Mouse (Mus musculus): ENCODE results near the gene Mtmr11. TPM values are rescaled to one million over a fixed set of nuclear protein-coding genes. Genes with fewer than 3 reads are reported as not detected.

Gene Mtmr11
- polyA plus RNA-seq (2014; fragmentation: Illumina TruSeq; extraction: RNeasy Lipid Tissue Mini Kit (QIAGEN cat#74804); ENCODE audit: low read depth, low replicate concordance): 21.7 TPM

GRCm38 (mm10) chr3:96161869-96162840, at the start of gene Mtmr11:
Mtmr11 (plus strand) TSS chr3:96162004.

GRCm38 (mm10) chr3:96172197-96173178, 10.7 kb downstream of the Mtmr11 start, which contains the start of gene Sf3b4:
Sf3b4 (plus strand) TSS chr3:96172332.

GRCm38 (mm10) chr3:96180727-96181477, 19.1 kb downstream of the Mtmr11 start, which contains the start of gene Sv2a:
Sv2a (plus strand) TSS chr3:96181151.

DNA sequence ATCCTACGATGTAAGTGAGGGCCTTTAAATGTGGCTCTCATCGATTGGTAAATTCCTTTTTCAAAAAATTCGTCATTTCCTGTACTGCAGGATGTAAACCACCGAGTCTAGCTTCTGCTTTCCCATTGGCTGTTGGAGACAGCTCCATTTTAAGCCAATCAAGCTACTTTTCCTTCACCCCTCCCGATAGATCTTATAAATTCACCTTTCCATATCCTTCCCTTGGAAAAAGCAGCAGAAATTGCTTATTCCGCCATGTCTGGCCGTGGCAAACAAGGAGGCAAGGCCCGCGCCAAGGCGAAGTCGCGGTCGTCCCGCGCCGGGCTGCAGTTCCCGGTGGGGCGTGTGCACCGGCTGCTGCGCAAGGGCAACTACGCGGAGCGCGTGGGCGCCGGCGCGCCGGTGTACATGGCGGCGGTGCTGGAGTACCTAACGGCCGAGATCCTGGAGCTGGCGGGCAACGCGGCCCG, 57.9 kb downstream of the Mtmr11 start, which contains the start of the genes Bola1 and Hist2h2ab:
TSS of gene Bola1 (minus strand) at position 49 of the 470 bp plus-strand sequence.
TSS of gene Hist2h2ab (plus strand) at position 205 of the 470 bp plus-strand sequence.

GRCm38 (mm10) chr3:96220765-96221639, 59.2 kb downstream of the Mtmr11 start, which contains the start of the genes Hist2h2ac and Hist2h2be:
Hist2h2ac (minus strand) TSS chr3:96220880.
Hist2h2be (plus strand) TSS chr3:96221119.

Other genes starting within 250 kb of the Mtmr11 start
- gene Anp32e, start 232.8 kb upstream of the Mtmr11 start, polyA plus RNA-seq (2014; fragmentation: Illumina TruSeq; extraction: RNeasy Lipid Tissue Mini Kit (QIAGEN cat#74804); ENCODE audit: low read depth, low replicate concordance): 152 TPM
- 3.1 TPM for gene Plekho1, start 166.0 kb upstream of the Mtmr11 start, polyA plus RNA-seq (2014; fragmentation: Illumina TruSeq; extraction: RNeasy Lipid Tissue Mini Kit (QIAGEN cat#74804); ENCODE audit: low read depth, low replicate concordance)
- gene Vps45, start 103.5 kb upstream of the Mtmr11 start, polyA plus RNA-seq (2014; fragmentation: Illumina TruSeq; extraction: RNeasy Lipid Tissue Mini Kit (QIAGEN cat#74804); ENCODE audit: low read depth, low replicate concordance): 54.3 TPM
- 22.0 TPM for gene Otud7b, start 57.5 kb upstream of the Mtmr11 start, polyA plus RNA-seq (2014; fragmentation: Illumina TruSeq; extraction: RNeasy Lipid Tissue Mini Kit (QIAGEN cat#74804); ENCODE audit: low read depth, low replicate concordance)
- 9.6 TPM for gene Sf3b4, start 10.3 kb downstream of the Mtmr11 start, polyA plus RNA-seq (2014; fragmentation: Illumina TruSeq; extraction: RNeasy Lipid Tissue Mini Kit (QIAGEN cat#74804); ENCODE audit: low read depth, low replicate concordance)
- gene Sv2a, start 19.1 kb downstream of the Mtmr11 start, polyA plus RNA-seq (2014; fragmentation: Illumina TruSeq; extraction: RNeasy Lipid Tissue Mini Kit (QIAGEN cat#74804); ENCODE audit: low read depth, low replicate concordance): 5.4 TPM
- 5.1 TPM for gene Bola1, start 57.7 kb downstream of the Mtmr11 start, polyA plus RNA-seq (2014; fragmentation: Illumina TruSeq; extraction: RNeasy Lipid Tissue Mini Kit (QIAGEN cat#74804); ENCODE audit: low read depth, low replicate concordance)
- gene Hist2h2ab, start 57.9 kb downstream of the Mtmr11 start, polyA plus RNA-seq (2014; fragmentation: Illumina TruSeq; extraction: RNeasy Lipid Tissue Mini Kit (QIAGEN cat#74804); ENCODE audit: low read depth, low replicate concordance): not detected
- gene Hist2h2ac, start 58.9 kb downstream of the Mtmr11 start, polyA plus RNA-seq (2014; fragmentation: Illumina TruSeq; extraction: RNeasy Lipid Tissue Mini Kit (QIAGEN cat#74804); ENCODE audit: low read depth, low replicate concordance): not detected
- gene Hist2h2be, start 59.1 kb downstream of the Mtmr11 start, polyA plus RNA-seq (2014; fragmentation: Illumina TruSeq; extraction: RNeasy Lipid Tissue Mini Kit (QIAGEN cat#74804); ENCODE audit: low read depth, low replicate concordance): 15.0 TPM
- 2.3 TPM for gene Hist2h3c2, start 77.1 kb downstream of the Mtmr11 start, polyA plus RNA-seq (2014; fragmentation: Illumina TruSeq; extraction: RNeasy Lipid Tissue Mini Kit (QIAGEN cat#74804); ENCODE audit: low read depth, low replicate concordance)
- not detected for gene Hist2h2aa2, start 78.3 kb downstream of the Mtmr11 start, polyA plus RNA-seq (2014; fragmentation: Illumina TruSeq; extraction: RNeasy Lipid Tissue Mini Kit (QIAGEN cat#74804); ENCODE audit: low read depth, low replicate concordance)
- gene Hist2h2aa1, start 83.5 kb downstream of the Mtmr11 start, polyA plus RNA-seq (2014; fragmentation: Illumina TruSeq; extraction: RNeasy Lipid Tissue Mini Kit (QIAGEN cat#74804); ENCODE audit: low read depth, low replicate concordance): not detected
- gene Hist2h3c1, start 84.7 kb downstream of the Mtmr11 start, polyA plus RNA-seq (2014; fragmentation: Illumina TruSeq; extraction: RNeasy Lipid Tissue Mini Kit (QIAGEN cat#74804); ENCODE audit: low read depth, low replicate concordance): 24.4 TPM
- 0.28 TPM for gene Hist2h4, start 101.3 kb downstream of the Mtmr11 start, polyA plus RNA-seq (2014; fragmentation: Illumina TruSeq; extraction: RNeasy Lipid Tissue Mini Kit (QIAGEN cat#74804); ENCODE audit: low read depth, low replicate concordance)
- not detected for gene Hist2h3b, start 106.7 kb downstream of the Mtmr11 start, polyA plus RNA-seq (2014; fragmentation: Illumina TruSeq; extraction: RNeasy Lipid Tissue Mini Kit (QIAGEN cat#74804); ENCODE audit: low read depth, low replicate concordance)
- not detected for gene Hist2h2bb, start 107.7 kb downstream of the Mtmr11 start, polyA plus RNA-seq (2014; fragmentation: Illumina TruSeq; extraction: RNeasy Lipid Tissue Mini Kit (QIAGEN cat#74804); ENCODE audit: low read depth, low replicate concordance)
- 0.65 TPM for gene Fcgr1, start 132.0 kb downstream of the Mtmr11 start, polyA plus RNA-seq (2014; fragmentation: Illumina TruSeq; extraction: RNeasy Lipid Tissue Mini Kit (QIAGEN cat#74804); ENCODE audit: low read depth, low replicate concordance)